Mouse (Mus musculus) spleen, adult 18-20 months (tissue): ENCODE measurements around the gene Ctnna3.
A peak's percentile ranks its signal among the peaks of the same experiment; 100 is the strongest.
"Not testable (repeated sequence)": the region's sequence is repeated elsewhere in the genome, so short reads cannot be mapped to it uniquely, and the experiment has no call there.

Source experiments
- DNase-seq, 2 experiments: peaks; one replicate each; pipeline ENCODE4 v3.0.0; 2022; ENCODE audit warnings: mixed read lengths in 2 of 2

Ctnna3 gene

GRCm38 (mm10) chr10:63429785-63430305, at the start of gene Ctnna3:
Ctnna3 (plus strand) TSS chr10:63430098.
- peak; percentile 80 to 84 for DNase-seq

- peak in 1 of 2 experiments; percentile 22 for DNase-seq
These were observed 48.2 kb upstream of the Ctnna3 start, which contains the start of gene Sirt1 for GRCm38 (mm10) chr10:63381498-63382280. Sirt1 (minus strand) TSS chr10:63381704.

- peak; percentile 58 to 63 for DNase-seq
These were observed 47.3 kb upstream of the Ctnna3 start, which contains the start of gene Dnajc12 for GRCm38 (mm10) chr10:63382372-63383279. Dnajc12 (plus strand) TSS chr10:63382443.

GRCm38 (mm10) chr10:63385897-63386296, 44.0 kb upstream of the Ctnna3 start:
- not testable (repeated sequence) for DNase-seq

GRCm38 (mm10) chr10:63386444-63386843, 43.5 kb upstream of the Ctnna3 start:
- peak; percentile 58 to 62 for DNase-seq

- no peak for DNase-seq
These were observed 42.9 kb upstream of the Ctnna3 start for GRCm38 (mm10) chr10:63386991-63387390.

GRCm38 (mm10) chr10:63388948-63389347, 41.0 kb upstream of the Ctnna3 start:
- DNase-seq: no peak

GRCm38 (mm10) chr10:63396963-63397362, 32.9 kb upstream of the Ctnna3 start:
- DNase-seq: no peak

- DNase-seq: no peak
These were observed 27.0 kb upstream of the Ctnna3 start for GRCm38 (mm10) chr10:63402731-63403504.

GRCm38 (mm10) chr10:63403636-63404035, 26.3 kb upstream of the Ctnna3 start:
- DNase-seq: no peak

GRCm38 (mm10) chr10:63410162-63410956, 19.5 kb upstream of the Ctnna3 start:
- DNase-seq: no peak

- DNase-seq: not testable (repeated sequence)
These were observed 18.2 kb upstream of the Ctnna3 start for GRCm38 (mm10) chr10:63411674-63412073.

- DNase-seq: no peak
These were observed 17.1 kb upstream of the Ctnna3 start for GRCm38 (mm10) chr10:63412756-63413155.

GRCm38 (mm10) chr10:63415287-63415686, 14.6 kb upstream of the Ctnna3 start:
- DNase-seq: no peak

- no peak for DNase-seq
These were observed 14.0 kb upstream of the Ctnna3 start for GRCm38 (mm10) chr10:63415850-63416249.

- DNase-seq: no peak
These were observed 12.8 kb upstream of the Ctnna3 start for GRCm38 (mm10) chr10:63417061-63417460.

GRCm38 (mm10) chr10:63421739-63422735, 7.9 kb upstream of the Ctnna3 start, which contains the start of gene Gm7075:
Gm7075 (minus strand) TSS chr10:63421789.
- peak; percentile 21 to 49 for DNase-seq

- no peak for DNase-seq
These were observed 7.2 kb upstream of the Ctnna3 start for GRCm38 (mm10) chr10:63422736-63422992.

GRCm38 (mm10) chr10:63423591-63424474, 6.1 kb upstream of the Ctnna3 start:
- DNase-seq: no peak
